Mouse (Mus musculus) cerebellum, adult 2 months (tissue): ENCODE results near the gene Msi2.

ENCODE experiments used
- CTCF ChIP-seq: fragments of 200-500 bp; IDR thresholded peaks from 2 replicates; pipeline ENCODE4 v1.5.1; 2011; ENCODE audit warnings: low read depth, mild to moderate bottlenecking, control low read depth, low read length, moderate library complexity, borderline replicate concordance; ENCODE audit not compliant: insufficient read depth
- POLR2A ChIP-seq: fragments of 200-500 bp; IDR thresholded peaks from 2 replicates; pipeline ENCODE4 v1.6.1; 2011; ENCODE audit warnings: low read length, control low read depth, borderline replicate concordance; ENCODE audit not compliant: insufficient read depth

DNA sequence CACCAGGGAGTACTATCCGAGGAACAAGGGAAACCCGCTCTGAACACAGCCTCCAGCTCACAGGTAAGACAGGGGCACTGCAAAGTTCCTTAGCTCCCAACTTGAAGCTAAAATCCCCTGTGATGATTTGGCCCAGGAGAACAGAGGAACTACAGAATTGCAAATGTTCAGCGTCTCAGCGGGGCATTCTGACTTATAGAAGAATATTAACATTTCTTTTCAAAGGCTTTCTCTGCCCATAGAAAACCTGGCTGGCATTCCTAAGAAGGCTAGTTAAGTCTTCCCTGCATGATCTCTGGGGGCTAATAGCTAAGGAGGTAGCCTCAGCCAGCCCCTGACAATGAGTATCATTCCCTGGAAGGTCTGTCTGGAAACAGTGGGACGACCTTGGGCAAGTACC lies 47.4 kb downstream of the Msi2 start:
- TF ChIP-seq CTCF = no peak
- TF ChIP-seq POLR2A = no peak
